Mouse (Mus musculus) bone marrow, adult 2 months (tissue): ENCODE measurements around the gene Itsn1.

Experiments
- CTCF ChIP-seq: fragments of 200-500 bp; IDR thresholded peaks from 2 replicates; pipeline ENCODE4 v1.5.1; 2011; ENCODE audit warnings: low read length, control low read depth; ENCODE audit not compliant: control insufficient read depth, insufficient read depth
- POLR2A ChIP-seq: fragments of 200-500 bp; IDR thresholded peaks from 2 replicates; pipeline ENCODE4 v1.6.1; 2011; ENCODE audit warnings: low read depth, mild to moderate bottlenecking, control low read depth, low read length, borderline replicate concordance; ENCODE audit not compliant: control insufficient read depth

GRCm38 (mm10) chr16:91716927-91717349 is 12.1 kb upstream of the Itsn1 start:
- TF ChIP-seq POLR2A (peak; percentile 64; the same call in 1 of the 2 replicates), CTCF (peak; percentile 30; the same call in 1 of the 2 replicates)
